Mouse (Mus musculus) hindbrain, embryonic 16.5 days (tissue): Measurements from ENCODE around the gene Gm3250. TPM values are rescaled to one million over a fixed set of nuclear protein-coding genes. Genes with fewer than 3 reads are reported as not detected.
"Not testable (repeated sequence)": the region's sequence is repeated elsewhere in the genome, so short reads cannot be mapped to it uniquely, and the experiment has no call there.

Experiments used
- ATAC-seq: fragments of 200-750 bp; cut with Nextera tagmentation; 2 replicates; pipeline ENCODE4 v1.8.0; 2017; ENCODE audit warnings: moderate TSS enrichment, moderate library complexity
- H3K27ac ChIP-seq: fragments of 300-500 bp; sonication (generic); 2 replicates; pipeline ENCODE4 v1.5.1; 2014; ENCODE audit warnings: low read depth, mild to moderate bottlenecking, control low read depth, low read length, moderate library complexity
- H3K27me3 ChIP-seq: fragments of 300-500 bp; sonication (generic); replicated peaks from 2 replicates; pipeline ENCODE4 v1.6.1; 2014; ENCODE audit warnings: low read length; ENCODE audit not compliant: control insufficient read depth, insufficient read depth
- H3K36me3 ChIP-seq: fragments of 300-500 bp; sonication (generic); 2 replicates; pipeline ENCODE4 v1.6.1; 2014; ENCODE audit warnings: mild to moderate bottlenecking, low read length, moderate library complexity, mixed read lengths; ENCODE audit not compliant: control insufficient read depth, insufficient read depth
- H3K4me1 ChIP-seq: fragments of 300-500 bp; sonication (generic); 2 replicates; pipeline ENCODE4 v1.6.1; 2014; ENCODE audit warnings: low read depth, low read length; ENCODE audit not compliant: control insufficient read depth, insufficient read depth
- H3K4me2 ChIP-seq: fragments of 300-500 bp; sonication (generic); 2 replicates; pipeline ENCODE4 v1.6.1; 2014; ENCODE audit warnings: mild to moderate bottlenecking, low read length, control low read depth, moderate library complexity
- H3K4me3 ChIP-seq: fragments of 300-500 bp; sonication (generic); 2 replicates; pipeline ENCODE4 v1.5.1; 2014; ENCODE audit warnings: mild to moderate bottlenecking, low read length, control low read depth, moderate library complexity
- H3K9ac ChIP-seq: fragments of 300-500 bp; sonication (generic); 2 replicates; pipeline ENCODE4 v1.6.1; 2014; ENCODE audit warnings: low read depth, mild to moderate bottlenecking, control low read depth, low read length, moderate library complexity
- H3K9me3 ChIP-seq: fragments of 300-500 bp; sonication (generic); 2 replicates; pipeline ENCODE4 v1.6.1; 2014; ENCODE audit warnings: mild to moderate bottlenecking, low read length, moderate library complexity; ENCODE audit not compliant: control insufficient read depth
- WGBS: fragments of 180-500 bp; shearing (Covaris S2); extraction: QIAGEN DNeasy Blood & Tissue Kit; methylation state at CpG from one replicate; pipeline ENCODE4 v1.1.7; 2014; 5-methylcytosine and 5-hydroxymethylcytosine counted together
- polyA plus RNA-seq: library from polyadenylated mRNA; unstranded; fragments of >200 nt; fragmentation: Nextera tagmentation; extraction: Ambion mirVana; gene quantifications from 2 replicates; pipeline ENCODE4 v1.2.1, GENCODE M21; 2015

Gm3250 gene
- polyA plus RNA-seq, 1 experiment from 2014 or later, result not detected

GRCm38 (mm10) chr10:77798164-77798920 is 16.0 kb upstream of the Gm3250 start:
- H3K27me3 ChIP-seq, H3K4me2 ChIP-seq, H3K27ac ChIP-seq, H3K9me3 ChIP-seq, H3K36me3 ChIP-seq, H3K4me3 ChIP-seq, ATAC-seq, H3K9ac ChIP-seq, H3K4me1 ChIP-seq: not testable (repeated sequence)
- 38% methylated on average over 3 of the region's 3 CpGs for WGBS

DNA sequence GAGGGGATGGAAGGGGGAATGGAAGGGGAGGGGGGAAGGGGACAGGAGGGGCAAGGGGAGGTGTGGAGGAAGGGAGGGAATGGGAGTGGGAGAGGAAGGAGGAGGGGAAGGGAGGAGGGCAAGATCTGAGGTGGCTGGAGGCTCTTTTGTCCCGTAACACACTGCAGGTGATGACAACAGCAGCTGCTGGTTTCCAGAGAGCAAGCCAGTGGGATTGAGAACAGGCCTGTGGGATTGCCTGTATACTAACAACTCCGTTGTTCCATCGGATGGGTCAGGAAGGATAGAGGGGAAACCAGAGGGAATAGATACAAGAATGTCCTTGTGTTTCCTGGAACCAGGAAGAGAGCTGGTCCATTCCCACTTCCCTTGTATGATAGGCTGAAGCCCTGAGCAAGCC is 15.3 kb upstream of the Gm3250 start:
- H3K4me3 ChIP-seq, result no peak overlapping the region
- WGBS, result 16% methylated on average over 3 of the region's 3 CpGs
- H3K27ac ChIP-seq, result no peak overlapping the region

DNA sequence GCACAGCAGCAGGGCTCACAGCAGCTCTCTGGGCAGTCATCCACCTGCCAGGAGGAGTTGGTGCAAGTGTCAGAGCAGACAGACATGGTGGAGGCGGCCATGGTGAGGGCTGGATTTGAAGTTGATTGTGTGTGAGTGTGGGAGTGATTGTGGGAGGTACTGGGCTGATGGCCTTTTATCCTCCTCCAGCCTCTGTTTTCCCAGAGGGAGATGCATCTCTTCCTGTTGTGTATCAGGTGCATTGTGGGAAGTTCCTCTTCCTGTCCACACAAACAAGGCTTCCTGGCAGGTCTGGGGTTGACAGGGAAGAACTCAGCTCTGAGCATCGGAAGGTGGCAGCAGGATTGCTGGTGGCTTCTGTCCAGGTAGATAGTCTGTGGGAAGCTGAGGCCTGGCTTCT is 12.6 kb upstream of the Gm3250 start, which contains the start of gene Gm9639:
Gm9639 (minus strand) TSS at position 101 of the 400 bp plus-strand sequence.
- Histone ChIP-seq H3K27ac (no peak within 1 kb of the TSS), H3K9me3 (no peaks in the 10 kb centered on the region)
- ATAC-seq, result no peak

More for the DNA sequence above, 15.3 kb upstream of the Gm3250 start:
- Histone ChIP-seq H3K9ac (no peak overlapping the region), H3K27me3 (no peaks in the 10 kb centered on the region), H3K4me1 (no peaks in the 10 kb centered on the region), H3K36me3 (no peaks in the 10 kb centered on the region), H3K4me2 (no peak overlapping the region), H3K9me3 (no peaks in the 10 kb centered on the region)
- ATAC-seq, result no peak

DNA sequence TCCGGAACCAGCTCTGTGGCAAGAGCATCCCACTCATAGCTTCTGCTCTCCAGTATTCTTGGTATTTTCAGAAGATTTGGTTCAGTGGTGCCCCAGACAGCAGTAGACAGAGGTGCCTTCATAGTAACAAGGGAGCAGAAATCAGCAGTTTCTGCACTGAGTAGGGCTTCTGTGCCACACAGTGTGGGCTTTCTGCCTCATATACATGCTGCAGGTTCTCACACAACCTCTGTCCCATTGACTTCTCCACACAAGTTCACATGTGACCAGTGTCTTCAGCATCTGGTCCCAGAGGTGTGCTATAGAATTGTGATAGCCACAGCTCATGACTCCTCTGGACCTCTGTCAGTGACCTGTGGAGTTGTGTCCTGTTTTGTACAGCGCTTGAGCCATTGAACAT is 6.3 kb upstream of the Gm3250 start:
- H3K27me3 ChIP-seq, result no peaks in the 10 kb centered on the region
- ATAC-seq, result no peak
- H3K9me3 ChIP-seq, result no peaks in the 10 kb centered on the region
- no peaks in the 10 kb centered on the region for H3K4me1 ChIP-seq
- no peak overlapping the region for H3K27ac ChIP-seq
- WGBS, result 76% methylated on average over 2 of the region's 2 CpGs
- no peak overlapping the region for H3K4me2 ChIP-seq
- H3K4me3 ChIP-seq, result no peak overlapping the region
- no peak overlapping the region for H3K9ac ChIP-seq
- H3K36me3 ChIP-seq, result no peaks in the 10 kb centered on the region

More for the DNA sequence above, 12.6 kb upstream of the Gm3250 start, which contains the start of gene Gm9639:
- no peak within 1 kb of the TSS for H3K4me2 ChIP-seq
- no peak within 1 kb of the TSS for H3K4me3 ChIP-seq
- H3K27me3 ChIP-seq, result no peaks in the 10 kb centered on the region
- no peaks in the 10 kb centered on the region for H3K36me3 ChIP-seq
- WGBS, result 71% methylated on average over 2 of the region's 2 CpGs
- H3K4me1 ChIP-seq, result no peaks in the 10 kb centered on the region
- H3K9ac ChIP-seq, result no peak within 1 kb of the TSS

GRCm38 (mm10) chr10:77787876-77788275 is 5.5 kb upstream of the Gm3250 start, which contains the start of gene Gm7137:
Gm7137 (minus strand) TSS chr10:77788200.
- WGBS, result no CpG with 5 or more reads among the region's 1 CpGs

DNA sequence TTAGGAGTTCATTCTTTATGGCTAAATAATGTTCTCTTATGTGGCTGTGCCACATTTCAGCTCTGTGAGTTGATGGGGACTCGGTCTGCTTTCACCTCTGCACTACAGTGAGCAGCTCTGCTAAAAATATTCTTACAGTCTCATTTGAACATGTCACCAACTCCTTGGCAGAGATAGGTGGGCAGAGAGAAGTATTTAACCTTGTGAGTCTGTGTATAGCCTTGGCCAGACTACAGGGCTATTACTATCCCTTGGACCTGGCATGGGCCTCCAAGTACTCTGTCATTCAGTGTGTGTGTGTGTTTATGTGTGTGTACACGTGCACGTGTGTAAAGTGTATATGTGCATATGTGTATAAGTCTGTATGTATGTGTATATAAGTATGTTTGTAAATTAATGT is 1.1 kb upstream of the Gm3250 start:
- not testable (repeated sequence) for H3K4me2 ChIP-seq, H3K4me3 ChIP-seq, H3K9ac ChIP-seq, H3K4me1 ChIP-seq, ATAC-seq, H3K27me3 ChIP-seq, H3K9me3 ChIP-seq, H3K36me3 ChIP-seq, H3K27ac ChIP-seq
- WGBS, result 100% methylated on average over 1 of the region's 3 CpGs

More at GRCm38 (mm10) chr10:77787876-77788275, 5.5 kb upstream of the Gm3250 start, which contains the start of gene Gm7137:
- not testable (repeated sequence) for H3K27ac ChIP-seq, H3K4me1 ChIP-seq, ATAC-seq, H3K4me3 ChIP-seq, H3K9ac ChIP-seq, H3K36me3 ChIP-seq, H3K9me3 ChIP-seq, H3K27me3 ChIP-seq, H3K4me2 ChIP-seq

DNA sequence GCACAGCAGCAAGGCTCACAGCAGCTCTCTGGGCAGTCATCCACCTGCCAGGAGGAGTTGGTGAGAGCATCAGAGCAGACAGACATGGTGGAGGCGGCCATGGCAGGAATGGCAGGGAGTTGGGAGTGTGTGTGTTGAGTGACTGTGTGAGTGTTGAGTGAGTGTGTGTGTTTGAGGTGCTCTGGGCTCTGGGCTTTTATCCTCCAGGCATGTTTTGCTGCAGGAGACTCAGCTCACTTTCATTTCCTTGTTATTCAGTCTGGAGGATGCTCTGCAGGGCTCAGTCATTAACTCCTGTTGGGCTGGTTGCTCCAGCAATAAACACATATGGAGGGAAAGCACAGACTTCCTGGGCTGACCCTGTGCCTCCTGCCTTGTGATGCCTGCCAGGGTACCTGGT is 5.5 kb downstream of the Gm3250 start, which contains the start of gene Gm7138:
Gm7138 (minus strand) TSS at position 101 of the 400 bp plus-strand sequence.
- not testable (repeated sequence) for H3K9ac ChIP-seq, H3K27me3 ChIP-seq, H3K36me3 ChIP-seq, H3K4me3 ChIP-seq, ATAC-seq, H3K4me1 ChIP-seq, H3K9me3 ChIP-seq, H3K27ac ChIP-seq, H3K4me2 ChIP-seq
- 63% methylated on average over 1 of the region's 1 CpGs for WGBS

DNA sequence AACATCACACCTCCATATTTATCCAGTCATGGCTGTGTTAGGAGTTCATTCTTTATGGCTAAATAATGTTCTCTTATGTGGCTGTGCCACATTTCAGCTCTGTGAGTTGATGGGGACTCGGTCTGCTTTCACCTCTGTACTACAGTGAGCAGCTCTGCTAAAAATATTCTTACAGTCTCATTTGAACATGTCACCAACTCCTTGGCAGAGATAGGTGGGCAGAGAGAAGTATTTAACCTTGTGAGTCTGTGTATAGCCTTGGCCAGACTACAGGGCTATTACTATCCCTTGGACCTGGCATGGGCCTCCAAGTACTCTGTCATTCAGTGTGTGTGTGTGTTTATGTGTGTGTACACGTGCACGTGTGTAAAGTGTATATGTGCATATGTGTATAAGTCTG is 10.2 kb downstream of the Gm3250 start:
- not testable (repeated sequence) for ATAC-seq, H3K4me3 ChIP-seq, H3K36me3 ChIP-seq, H3K9me3 ChIP-seq, H3K27ac ChIP-seq, H3K4me2 ChIP-seq, H3K27me3 ChIP-seq, H3K4me1 ChIP-seq, H3K9ac ChIP-seq
- 70% methylated on average over 2 of the region's 3 CpGs for WGBS

DNA sequence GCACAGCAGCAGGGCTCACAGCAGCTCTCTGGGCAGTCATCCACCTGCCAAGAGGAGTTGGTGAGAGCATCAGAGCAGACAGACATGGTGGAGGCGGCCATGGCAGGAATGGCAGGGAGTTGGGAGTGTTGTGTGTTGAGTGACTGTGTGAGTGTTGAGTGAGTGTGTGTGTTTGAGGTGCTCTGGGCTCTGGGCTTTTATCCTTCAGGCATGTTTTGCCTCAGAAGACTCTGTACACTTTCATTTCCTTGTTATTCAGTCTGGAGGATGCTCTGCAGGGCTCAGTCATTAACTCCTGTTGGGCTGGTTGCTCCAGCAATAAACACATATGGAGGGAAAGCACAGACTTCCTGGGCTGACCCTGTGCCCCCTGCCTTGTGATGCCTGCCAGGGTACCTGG is 11.1 kb downstream of the Gm3250 start, which contains the start of gene Gm3238:
Gm3238 (minus strand) TSS at position 101 of the 400 bp plus-strand sequence.
- WGBS, result no CpG with 5 or more reads among the region's 1 CpGs
- ATAC-seq, result not testable (repeated sequence)

More for the DNA sequence above, 11.1 kb downstream of the Gm3250 start, which contains the start of gene Gm3238:
- H3K9me3 ChIP-seq, H3K4me2 ChIP-seq, H3K4me3 ChIP-seq, H3K36me3 ChIP-seq, H3K27ac ChIP-seq, H3K4me1 ChIP-seq, H3K9ac ChIP-seq, H3K27me3 ChIP-seq: not testable (repeated sequence)
